Mouse (Mus musculus) activated CD4-positive, CD25-positive, alpha-beta regulatory T cell, adult 4 months (primary cell): Measurements from ENCODE around the gene Tdp1. TPM values are rescaled to one million over a fixed set of nuclear protein-coding genes. Genes with fewer than 3 reads are reported as not detected.
"Not testable (repeated sequence)": the region's sequence is repeated elsewhere in the genome, so short reads cannot be mapped to it uniquely, and the experiment has no call there.

Experiments
- ATAC-seq: one replicate; pipeline ENCODE4 v1.8.0; 2017
- polyA plus RNA-seq, 2 experiments: library from polyadenylated mRNA; unstranded; fragments of 100-300 nt; shearing (Covaris generic); gene quantifications; one replicate each; pipeline ENCODE4 v1.2.1; 2017

The Tdp1 gene
- polyA plus RNA-seq, 2 experiments from 2014 or later, result 23.0 to 25.0 TPM

DNA sequence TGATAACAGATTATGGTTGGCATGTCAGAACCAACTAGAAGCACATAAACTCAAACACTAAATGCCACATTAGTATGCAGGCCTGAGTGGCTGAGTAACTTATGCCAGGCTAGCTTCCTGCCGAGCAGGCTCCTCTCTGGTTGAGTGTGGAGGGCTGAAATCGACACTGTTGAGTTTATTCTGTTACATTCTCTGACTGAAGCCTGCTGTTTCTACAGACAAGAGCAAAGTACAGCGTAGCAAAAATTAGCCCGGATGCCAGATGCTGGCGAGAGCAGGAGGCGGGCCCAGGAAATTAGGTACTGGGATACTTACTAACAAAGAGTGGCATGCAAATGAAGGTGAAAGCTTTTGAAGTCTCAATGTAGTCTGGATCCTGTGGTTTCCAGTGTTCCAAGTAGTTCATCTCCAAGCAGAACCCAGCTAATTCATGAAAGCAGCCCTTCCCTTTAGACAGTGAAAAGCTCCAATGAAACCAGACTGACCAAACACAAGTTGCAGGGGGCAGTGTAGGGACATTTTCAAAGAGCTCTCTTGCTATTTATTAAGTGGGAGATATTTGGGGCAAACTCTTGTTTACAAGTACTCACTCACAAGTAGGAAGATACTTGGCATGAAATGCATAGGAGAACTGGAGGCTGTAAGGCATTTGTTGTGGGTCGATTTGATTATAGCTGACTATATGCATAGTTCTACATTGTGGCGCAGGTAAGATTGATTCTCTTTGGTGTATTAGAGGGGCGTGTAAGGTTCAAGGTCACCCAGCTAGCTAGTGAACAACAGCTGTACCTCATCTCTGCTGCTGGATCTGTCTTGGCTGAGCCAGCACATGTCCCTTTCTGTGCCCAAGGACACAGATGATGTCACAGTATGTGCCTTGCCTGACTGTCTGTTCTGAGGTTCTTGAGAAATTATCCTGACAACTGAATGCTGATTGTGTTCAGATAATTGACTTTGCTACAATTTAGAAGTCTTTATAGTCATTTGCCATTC lies 74.0 kb downstream of the Tdp1 start:
- no peak for ATAC-seq

DNA sequence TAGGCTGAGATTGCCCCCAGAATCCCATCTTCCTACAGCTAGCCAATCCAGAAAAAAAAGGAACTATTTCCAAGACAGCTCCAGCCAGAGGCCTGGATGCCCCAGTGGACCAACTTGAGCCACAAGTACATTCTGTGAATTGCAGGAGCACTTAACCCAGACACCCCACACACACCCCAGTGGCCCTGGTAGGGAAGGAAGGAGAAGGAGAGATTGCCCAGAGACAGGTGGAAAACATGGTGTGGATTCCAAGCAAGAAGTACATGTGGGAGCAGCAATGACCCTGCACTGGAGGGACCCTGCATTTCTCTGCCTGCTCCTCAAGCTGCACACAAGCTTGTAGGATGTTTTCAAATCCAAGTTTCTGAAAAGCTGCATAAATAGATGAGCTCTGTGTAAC lies 75.0 kb downstream of the Tdp1 start:
- no peak for ATAC-seq

DNA sequence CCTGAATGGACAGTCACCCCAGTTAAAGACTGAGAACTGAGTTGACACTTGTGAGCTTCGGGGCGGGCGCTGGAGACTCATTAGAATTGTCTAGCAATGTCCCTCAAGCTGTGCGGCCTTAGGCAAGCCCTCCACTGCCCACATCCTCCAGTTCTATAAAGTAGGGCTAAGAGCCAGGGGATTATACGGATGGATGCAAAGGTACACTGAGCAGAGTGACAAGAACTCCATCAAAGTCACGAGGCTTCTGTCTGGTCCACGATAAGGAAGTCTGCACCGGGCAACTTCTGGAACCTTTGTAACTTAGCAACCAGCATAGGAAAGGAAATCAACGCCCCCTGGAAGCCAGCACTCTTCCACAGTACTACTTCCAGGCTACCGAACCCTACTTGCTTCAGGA lies 75.6 kb downstream of the Tdp1 start:
- no peak for ATAC-seq

DNA sequence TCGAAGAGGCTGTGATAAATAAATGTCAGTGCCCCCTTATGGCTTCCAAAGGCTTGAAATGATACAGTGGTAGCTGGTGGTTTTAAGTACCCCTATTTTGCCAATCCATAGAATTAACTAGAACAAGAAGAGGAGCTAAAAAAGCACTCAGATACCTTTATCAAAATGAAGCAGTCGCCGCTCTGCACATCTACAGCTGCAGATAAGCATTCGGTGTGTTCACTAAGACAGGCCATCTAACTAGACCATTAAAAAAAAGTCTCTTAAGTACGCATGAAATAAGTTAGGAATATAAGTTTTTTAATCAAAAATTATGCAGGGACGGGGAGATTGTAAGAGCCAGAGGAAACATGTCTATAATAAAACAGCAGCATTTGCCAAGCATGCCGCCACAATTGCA lies 76.4 kb downstream of the Tdp1 start:
- ATAC-seq, result no peak

DNA sequence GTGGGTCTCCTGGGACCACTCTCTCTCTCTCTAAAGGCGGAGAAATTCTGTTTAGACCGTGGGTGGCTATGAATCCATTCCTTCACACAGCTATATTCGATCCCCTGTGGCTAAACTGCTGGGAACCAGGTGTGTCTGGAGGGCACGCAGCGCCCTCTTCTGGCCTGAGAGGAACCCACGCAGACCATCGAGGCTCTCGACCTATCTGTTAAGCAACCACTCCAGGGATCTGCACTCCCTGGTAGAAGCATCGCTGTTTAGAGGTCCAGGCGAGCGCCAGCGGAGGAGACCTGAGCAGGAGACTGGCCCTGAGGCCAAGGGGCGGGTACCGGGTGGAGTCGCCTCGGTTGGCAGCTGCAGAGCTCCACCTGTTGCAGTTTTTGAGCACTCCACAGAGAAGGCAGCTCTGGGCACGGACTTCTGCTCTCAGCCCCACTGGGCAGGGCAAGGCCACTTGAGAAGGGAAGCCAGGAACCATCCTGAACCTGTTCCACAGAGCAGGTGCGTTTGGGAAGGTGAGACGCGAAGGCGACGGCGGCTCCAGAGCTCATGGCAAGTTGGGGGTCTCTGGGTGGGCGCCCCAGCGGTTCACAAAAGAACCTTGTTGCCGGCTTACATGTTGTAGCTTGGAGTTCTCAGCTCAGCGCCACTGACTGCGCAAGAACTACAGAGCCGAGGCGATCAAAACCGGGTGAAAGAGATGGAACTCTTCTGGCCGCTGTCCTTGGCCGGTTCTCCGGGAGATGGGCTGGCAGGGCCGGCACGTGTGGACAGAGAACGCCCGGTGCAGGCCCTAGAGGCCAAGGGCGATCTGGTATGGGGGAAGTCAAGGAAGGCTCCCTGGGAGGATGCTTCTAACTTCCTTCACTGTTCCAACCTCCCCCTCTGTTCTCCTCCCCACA lies 80.2 kb downstream of the Tdp1 start, which contains the start of gene Kcnk13:
Kcnk13 (plus strand) TSS at position 199 of the 902 bp plus-strand sequence.
- ATAC-seq, result peak; percentile 79

DNA sequence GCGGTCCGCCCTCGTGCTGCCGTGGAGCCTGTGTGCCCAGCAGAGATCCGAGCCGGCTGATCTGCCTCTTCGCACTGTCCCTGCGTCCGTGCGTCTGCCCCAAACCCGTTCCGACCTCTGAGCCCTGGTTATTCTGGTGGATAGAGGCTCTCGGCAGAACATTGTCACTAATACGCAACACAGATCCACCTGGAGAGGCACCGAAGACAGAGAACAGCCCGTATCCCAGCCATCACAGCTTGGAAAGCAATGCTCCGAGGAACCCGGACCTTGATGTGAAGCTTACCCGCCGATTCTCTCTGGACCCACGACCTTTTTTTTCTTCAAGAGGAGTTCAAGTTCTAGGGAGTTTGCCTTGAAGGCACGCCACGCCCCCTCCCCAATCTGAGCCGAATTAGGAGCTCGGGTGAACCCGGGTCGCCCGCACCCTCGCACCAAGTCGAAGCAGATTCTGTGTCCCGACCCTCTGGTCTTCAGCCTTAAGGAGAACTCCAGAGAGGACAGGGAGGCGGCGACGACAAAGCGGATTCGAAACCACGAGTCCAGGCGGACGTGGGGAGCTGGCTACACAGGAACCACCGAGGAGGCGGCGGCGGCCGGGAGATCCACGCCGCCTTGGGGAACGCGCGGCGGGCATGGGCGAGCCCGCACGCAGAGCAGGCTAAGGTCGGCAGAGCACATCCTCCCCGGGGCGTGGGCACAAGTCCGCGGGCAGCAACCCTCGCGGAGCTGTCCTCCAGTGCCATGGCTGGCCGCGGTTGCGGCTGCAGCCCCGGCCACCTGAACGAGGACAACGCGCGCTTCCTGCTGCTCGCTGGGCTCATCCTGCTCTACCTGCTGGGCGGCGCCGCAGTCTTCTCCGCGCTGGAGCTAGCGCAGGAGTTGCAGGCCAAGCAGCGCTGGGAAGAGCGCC lies 81.1 kb downstream of the Tdp1 start:
- peak; percentile 26 for ATAC-seq

DNA sequence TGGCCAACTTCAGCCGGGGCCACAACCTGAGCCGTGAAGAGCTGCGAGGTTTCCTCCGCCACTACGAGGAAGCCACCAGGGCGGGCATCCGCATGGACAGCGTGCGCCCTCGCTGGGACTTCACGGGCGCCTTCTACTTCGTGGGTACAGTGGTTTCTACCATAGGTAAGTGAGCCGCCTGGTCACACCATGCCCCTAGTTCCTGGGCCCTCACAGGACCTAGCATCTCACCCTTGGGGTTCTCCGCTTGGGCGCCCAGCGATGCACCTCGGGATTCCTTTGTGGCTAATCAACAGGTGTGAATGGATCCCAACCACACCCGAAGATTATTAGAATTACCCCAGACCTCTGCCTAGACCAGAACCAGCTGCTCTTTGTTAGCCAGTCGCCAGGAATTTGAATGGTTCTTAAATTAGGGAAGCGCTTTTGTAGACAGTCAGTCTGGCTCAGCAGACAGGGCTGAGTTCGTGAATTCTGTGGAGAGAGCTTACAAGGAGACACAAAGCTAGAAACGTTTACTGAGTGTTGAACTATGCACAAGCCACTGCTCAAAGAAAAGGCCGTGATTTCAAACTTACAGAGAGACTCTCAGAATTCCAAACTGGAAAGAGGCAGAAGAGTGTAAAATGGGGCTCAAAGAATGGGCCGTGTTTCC lies 81.9 kb downstream of the Tdp1 start:
- ATAC-seq, result no peak

DNA sequence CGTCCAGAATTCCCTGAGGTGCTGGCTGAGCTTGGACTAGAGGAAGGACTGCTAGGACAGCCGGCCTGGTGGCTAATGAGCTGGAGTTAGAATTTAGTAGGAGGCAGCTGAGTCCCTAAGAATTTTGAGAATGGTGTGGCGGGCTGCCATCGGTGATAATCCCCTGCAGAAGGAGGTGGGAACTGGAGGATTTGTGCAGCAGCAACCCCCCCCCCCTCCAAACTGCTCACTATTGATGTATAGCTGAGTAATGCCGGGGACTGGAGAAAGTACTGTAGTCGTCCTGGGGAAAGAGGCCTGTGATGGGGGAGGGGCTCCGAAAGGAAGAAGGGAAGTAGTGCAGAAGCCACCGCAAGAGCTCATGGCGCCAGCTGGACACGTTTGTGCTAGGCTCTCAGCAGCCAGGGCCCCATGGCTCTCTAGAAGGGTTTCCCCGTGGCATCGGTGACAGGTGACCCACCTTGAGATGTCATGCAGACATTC lies 82.6 kb downstream of the Tdp1 start:
- ATAC-seq, result no peak

DNA sequence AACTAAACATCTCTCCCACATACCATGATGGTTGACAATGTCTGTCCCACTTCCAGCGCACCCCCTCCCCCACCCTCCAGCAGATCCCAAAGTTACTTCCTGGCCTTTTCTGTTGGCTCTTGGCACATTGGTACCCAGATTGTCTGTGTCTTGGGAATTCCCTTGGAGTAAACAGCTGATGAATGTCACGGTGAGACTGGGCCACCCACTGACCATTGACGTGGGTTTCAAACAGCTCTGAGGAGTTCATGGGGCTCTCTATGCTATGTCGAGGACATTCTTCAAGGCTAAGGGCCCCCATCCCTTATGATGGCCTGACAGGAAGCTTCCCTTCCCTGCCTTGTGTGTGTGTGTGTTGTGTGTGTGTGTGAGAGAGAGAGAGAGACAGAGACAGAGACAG lies 85.6 kb downstream of the Tdp1 start:
- no peak for ATAC-seq

DNA sequence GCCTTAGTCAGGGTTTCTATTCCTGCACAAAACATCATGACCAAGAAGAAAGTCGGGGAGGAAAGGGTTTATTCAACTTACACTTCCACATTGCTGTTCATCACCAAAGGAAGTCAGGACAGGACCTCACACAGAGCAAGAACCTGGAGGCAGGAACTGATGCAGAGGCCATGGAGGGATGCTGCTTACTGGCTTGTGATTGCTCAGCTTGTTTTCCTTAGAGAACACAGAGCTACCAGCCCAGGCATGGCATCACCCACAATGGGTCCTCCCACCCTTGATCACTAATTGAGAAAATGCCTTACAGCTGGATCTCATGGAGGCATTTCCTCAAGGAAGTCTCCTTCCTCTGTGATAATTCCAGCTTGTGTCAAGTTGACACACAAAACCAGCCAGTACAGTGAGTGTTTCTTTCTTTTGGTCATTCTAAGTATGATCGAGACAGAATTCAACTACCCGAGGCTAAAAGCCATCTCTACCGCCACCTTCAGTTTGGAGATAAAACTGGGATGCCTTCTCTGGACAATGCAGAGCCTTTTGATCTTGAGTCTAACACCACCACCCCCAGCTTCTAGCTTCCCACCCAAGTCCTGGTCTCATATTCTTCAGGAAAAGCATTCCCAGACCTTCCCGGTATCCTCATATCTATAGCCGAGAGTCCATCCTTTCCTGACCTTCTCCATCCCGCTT lies 87.0 kb downstream of the Tdp1 start:
- not testable (repeated sequence) for ATAC-seq

DNA sequence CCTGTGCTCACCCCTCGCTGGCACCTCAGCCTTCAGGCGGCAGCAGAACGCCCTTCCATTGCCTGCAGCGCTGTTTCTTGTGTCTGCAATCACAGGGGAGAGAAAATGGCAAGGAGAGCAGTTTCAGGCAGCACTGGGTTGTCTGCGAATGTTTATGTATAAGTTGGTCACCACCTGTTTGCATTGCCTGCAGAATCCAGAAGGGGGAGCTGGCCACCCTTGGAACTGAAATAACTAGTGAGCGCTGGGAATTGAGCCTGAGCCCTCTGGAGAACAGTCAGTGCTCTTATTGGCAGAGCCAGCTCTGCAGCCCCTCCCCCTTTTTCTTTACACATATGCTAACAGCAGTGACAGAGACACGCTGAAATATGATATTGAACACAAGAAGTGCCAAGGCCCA lies 88.5 kb downstream of the Tdp1 start:
- ATAC-seq, result no peak

DNA sequence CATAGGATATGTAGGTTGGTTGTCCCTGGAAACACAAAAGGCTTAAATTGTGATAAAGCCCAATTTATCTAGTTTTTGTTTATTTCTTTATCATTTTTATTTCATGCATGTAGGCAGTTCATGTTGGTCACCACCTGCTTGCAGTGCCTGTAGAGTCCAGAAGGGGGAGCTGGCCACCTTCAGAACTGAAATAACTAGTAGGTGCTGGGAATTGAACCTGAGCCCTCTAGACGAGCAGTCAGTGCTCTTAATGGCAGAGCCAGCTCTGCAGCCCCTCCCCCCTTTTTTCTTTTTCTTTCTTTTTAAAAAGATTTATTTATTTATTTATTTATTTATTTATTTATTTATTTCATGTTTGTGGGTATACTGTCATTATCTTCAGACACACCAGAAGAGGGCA lies 89.3 kb downstream of the Tdp1 start:
- no peak for ATAC-seq

DNA sequence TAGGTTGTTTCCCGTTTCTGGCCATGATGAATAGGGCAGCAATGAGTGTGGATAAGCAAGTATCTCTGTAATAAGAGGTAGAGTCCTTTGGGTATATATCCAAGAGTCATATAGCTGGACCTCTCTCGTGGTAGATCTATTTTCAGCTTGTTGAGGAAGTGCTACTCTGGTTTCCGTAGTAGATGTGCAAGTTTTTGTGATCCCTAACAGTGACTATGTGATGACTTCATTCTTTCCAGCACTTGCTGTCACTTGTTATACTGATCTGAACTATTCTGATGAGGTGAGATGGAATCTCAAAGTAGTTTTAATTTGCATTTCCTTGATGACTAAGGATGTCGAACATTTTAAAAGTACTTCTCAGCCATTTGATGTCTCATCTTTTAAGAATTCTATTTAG lies 95.2 kb downstream of the Tdp1 start:
- no peak for ATAC-seq

DNA sequence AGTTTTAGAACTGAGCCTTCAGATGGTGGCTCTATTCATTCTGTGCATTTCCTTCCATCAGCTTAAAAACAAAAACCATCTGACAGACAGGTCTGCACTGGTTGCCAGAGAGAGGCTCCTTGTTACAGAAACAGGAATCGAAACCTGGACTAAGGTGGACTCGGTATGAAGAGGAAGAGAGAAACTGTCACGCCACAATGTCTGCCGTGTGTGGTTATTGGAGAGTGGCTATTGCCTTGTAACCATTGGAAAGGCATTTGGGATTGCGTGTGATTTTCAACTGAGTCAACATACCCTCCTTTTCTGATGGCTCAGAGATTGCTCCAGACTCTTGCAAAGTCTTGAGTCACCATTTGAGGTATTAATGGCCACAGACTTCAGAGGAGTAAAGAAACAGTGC lies 102.5 kb downstream of the Tdp1 start:
- ATAC-seq, result no peak

DNA sequence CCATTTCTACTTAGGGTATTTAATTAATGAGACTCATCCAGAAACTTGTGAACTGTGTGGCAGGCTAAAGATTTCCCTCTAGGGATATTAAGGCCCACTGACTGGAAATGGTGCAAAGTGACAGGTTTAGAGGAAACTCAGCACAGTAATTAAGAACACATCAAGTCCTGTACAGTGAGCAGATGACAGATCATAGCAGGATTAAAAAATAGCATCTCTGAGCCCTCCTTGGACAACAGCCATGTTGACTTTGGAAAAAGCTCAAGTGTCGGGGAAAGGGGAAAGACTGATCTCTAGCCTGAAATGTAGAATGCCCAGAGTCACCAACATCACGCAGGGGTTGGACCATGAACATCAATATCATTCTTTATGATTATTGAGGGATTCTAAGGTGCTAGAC lies 103.8 kb downstream of the Tdp1 start:
- ATAC-seq, result no peak

DNA sequence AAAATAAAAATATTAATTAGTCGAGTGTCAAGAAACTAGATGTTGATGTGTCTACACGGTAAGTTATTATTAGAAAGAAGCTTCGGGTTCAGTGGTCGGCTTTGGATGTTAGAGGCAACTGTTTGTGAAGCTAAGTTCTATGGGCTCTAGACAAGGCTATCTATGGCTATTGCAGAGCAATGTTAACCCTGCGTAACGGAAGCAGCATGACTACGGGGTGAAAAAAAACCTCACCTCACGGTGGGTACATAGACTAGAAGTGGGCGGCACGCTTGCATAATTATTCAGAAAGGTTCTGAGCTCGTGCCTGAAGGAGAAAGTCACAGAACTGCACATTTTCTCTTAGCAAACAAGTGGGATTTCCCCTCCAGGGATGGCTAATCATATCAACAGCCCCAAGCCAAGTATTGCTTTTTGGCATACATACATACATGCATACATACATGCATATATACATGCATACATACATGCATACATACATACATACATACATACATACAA lies 108.1 kb downstream of the Tdp1 start:
- ATAC-seq, result no peak

DNA sequence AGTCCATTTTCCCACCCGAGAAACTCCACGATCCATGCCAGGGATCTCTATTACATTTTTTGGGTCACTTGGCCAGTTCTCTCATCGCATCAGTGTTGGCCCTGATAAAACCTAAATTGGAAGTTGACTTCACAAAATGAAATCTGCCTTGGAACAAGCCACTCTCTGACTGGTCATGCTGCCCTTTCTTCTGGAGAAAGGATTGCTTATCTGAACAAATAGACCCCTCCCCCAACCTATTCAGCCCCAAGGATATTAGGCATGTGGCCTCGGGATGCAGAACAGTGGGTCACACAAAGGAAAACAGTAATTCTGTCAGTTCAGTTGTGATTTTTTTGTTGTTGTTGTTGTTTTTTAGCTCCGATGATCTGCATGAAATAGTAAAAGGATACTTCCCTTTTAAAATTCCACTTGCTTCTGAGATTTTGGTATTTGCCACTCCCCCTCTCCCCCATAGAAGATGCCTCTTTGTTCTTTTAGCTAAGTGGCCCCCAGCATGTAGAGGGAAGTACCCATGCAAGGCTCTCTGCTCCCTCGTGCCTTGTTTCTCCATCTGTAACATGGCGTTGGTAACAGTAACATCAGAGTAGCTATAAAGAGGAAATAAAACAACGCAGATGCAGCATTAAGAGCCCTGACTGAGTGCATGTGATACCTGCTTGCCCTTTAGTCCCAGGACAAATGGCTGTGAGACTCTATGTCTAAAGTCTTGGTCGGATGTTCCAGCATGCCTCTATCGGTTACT lies 109.0 kb downstream of the Tdp1 start:
- ATAC-seq, result no peak

DNA sequence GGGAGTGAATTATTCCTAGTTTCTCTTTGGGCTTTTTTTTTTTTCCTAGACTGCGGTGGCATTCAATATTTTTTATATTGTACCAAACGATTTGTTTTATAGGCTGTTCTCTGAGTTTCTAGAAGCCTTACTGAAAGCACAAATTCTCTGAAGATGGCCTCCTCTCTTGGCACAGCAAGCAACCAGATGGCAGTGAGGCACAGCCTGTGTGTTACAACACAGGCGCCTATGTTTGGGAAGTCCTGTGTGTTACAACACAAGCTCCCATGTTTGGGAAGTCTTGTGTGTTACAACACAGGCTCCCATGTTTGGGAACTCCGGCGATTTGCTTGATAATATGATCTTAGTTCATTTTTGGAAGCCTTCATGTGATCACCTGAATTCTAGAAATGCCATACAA lies 111.6 kb downstream of the Tdp1 start:
- no peak for ATAC-seq

DNA sequence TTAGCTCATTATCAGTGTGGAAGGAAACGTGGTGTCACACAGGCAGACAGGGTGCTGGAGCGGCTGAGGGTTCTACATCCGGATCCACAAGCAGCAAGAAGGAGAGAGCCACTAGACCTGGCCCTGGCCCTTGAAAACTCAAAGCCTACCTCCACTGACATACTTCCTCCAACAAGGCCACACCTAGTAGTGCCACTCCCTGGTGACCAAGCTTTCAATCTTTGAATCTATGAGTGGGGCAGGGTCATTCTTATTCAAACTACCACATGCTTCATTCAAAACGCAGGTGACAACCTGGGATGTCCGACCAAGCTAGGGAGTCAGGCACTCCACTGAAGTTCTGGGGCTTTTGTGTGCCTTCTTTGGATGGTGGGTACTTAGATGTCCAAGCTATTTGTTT lies 115.4 kb downstream of the Tdp1 start:
- no peak for ATAC-seq

DNA sequence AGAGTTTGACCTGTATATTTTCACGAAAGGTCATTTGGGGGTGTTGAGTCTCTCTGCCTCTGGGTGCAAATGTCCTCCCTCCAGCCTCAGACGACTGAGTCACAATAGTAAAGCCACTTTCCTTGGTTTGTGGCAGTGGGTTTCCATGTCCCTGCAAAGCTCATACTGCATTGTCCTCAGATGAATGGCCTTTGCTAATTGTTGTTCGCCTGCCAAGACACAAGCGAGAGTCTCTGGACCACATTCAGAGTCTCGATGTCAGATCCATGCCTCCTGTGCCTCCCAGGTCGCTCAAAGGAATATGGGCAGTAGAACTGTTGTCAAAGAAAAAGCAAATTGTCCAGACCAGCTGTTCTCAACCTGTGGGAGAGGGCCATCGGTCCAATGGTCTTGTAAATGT lies 116.1 kb downstream of the Tdp1 start:
- no peak for ATAC-seq
